22 mouse cellular contexts compared by ENCODE assay signal in genomic region chr4:62882276-62882675, GRCm38 (mm10).
"Had no signal": no experiment of that assay in that cellular context is flagged by ENCODE, and none has a peak within 500 bp of the region (broad histone marks: within the 10 kb centered on the region; RNA-seq: fewer than 3 reads in every experiment).

No protein-coding gene starts in this region.

- H3K4me1 ChIP-seq: heart, embryonic 10.5 days; heart, embryonic 13.5 days; heart, embryonic 15.5 days; hindbrain, embryonic 13.5 days; kidney, embryonic 15.5 days; limb, embryonic 13.5 days; limb, embryonic 15.5 days; liver, embryonic 12.5 days had no signal

- DNase-seq: gastrocnemius, postnatal 14 days; gastrocnemius, postnatal 36 days; heart, postnatal 14 days; heart, postnatal 36 days; kidney, adult 11 months; kidney, adult 2 months; kidney, adult 9 months; kidney, postnatal 14 days; layer of hippocampus, adult 9-11 months; layer of hippocampus, postnatal 36 days; left cerebral cortex, postnatal 4 days; lung, adult 18-20 months had no signal

- ATAC-seq: intestine, embryonic 16.5 days; liver, embryonic 12.5 days had no signal

- H3K4me3 ChIP-seq: heart, embryonic 10.5 days; heart, embryonic 13.5 days; heart, embryonic 15.5 days; hindbrain, embryonic 13.5 days; kidney, embryonic 15.5 days; limb, embryonic 13.5 days; limb, embryonic 15.5 days; liver, embryonic 12.5 days had no signal

- H3K4me2 ChIP-seq: heart, embryonic 13.5 days; heart, embryonic 15.5 days; hindbrain, embryonic 13.5 days; kidney, embryonic 15.5 days; limb, embryonic 13.5 days; limb, embryonic 15.5 days; liver, embryonic 12.5 days had no signal

- H3K27ac ChIP-seq: heart, embryonic 10.5 days; heart, embryonic 13.5 days; heart, embryonic 15.5 days; hindbrain, embryonic 13.5 days; kidney, embryonic 15.5 days; limb, embryonic 13.5 days; limb, embryonic 15.5 days; liver, embryonic 12.5 days; liver, embryonic 14.5 days had no signal

- H3K36me3 ChIP-seq: heart, embryonic 10.5 days; heart, embryonic 13.5 days; heart, embryonic 15.5 days; hindbrain, embryonic 13.5 days; kidney, embryonic 15.5 days; limb, embryonic 13.5 days; limb, embryonic 15.5 days; liver, embryonic 12.5 days had no signal

- H3K9ac ChIP-seq: heart, embryonic 13.5 days; heart, embryonic 15.5 days; hindbrain, embryonic 13.5 days; kidney, embryonic 15.5 days; limb, embryonic 13.5 days; limb, embryonic 15.5 days; liver, embryonic 12.5 days; liver, embryonic 14.5 days had no signal

- H3K27me3 ChIP-seq: heart, embryonic 13.5 days; heart, embryonic 15.5 days; hindbrain, embryonic 13.5 days; kidney, embryonic 15.5 days; limb, embryonic 13.5 days; limb, embryonic 15.5 days; liver, embryonic 12.5 days had no signal

- H3K9me3 ChIP-seq: heart, embryonic 10.5 days; heart, embryonic 13.5 days; heart, embryonic 15.5 days; hindbrain, embryonic 13.5 days; limb, embryonic 13.5 days; limb, embryonic 15.5 days; liver, embryonic 12.5 days had no signal
